Mouse (Mus musculus): ENCODE measurements around the gene Nhej1. TPM values are rescaled to one million over a fixed set of nuclear protein-coding genes. Genes with fewer than 3 reads are reported as not detected.

Nhej1 gene
- total RNA-seq, 2 experiments from 2014 or later = 5.6 to 10.1 TPM

GRCm38 (mm10) chr1:75000496-75000895 lies 124.5 kb downstream of the Nhej1 start:
- peak; percentile 40 for ATAC-seq (replicated peaks; ENCODE audit: poor library complexity, severe bottlenecking)

GRCm38 (mm10) chr1:74999173-74999572 lies 125.8 kb downstream of the Nhej1 start:
- ATAC-seq (replicated peaks; ENCODE audit: poor library complexity, severe bottlenecking) = no peak

- ATAC-seq (replicated peaks; ENCODE audit: poor library complexity, severe bottlenecking) = peak; percentile 87
These were observed 127.8 kb downstream of the Nhej1 start for GRCm38 (mm10) chr1:74997231-74997630.

GRCm38 (mm10) chr1:74977001-74977400 lies 148.0 kb downstream of the Nhej1 start:
- no peak for ATAC-seq (replicated peaks; ENCODE audit: poor library complexity, severe bottlenecking)

- no peak for ATAC-seq (replicated peaks; ENCODE audit: poor library complexity, severe bottlenecking)
These were observed 149.1 kb downstream of the Nhej1 start for GRCm38 (mm10) chr1:74975936-74976335.

- no peak for ATAC-seq (replicated peaks; ENCODE audit: poor library complexity, severe bottlenecking)
These were observed 151.4 kb downstream of the Nhej1 start for GRCm38 (mm10) chr1:74973590-74973989.

- ATAC-seq (replicated peaks; ENCODE audit: poor library complexity, severe bottlenecking) = no peak
These were observed 153.5 kb downstream of the Nhej1 start for GRCm38 (mm10) chr1:74971353-74972050.

GRCm38 (mm10) chr1:74967962-74968580 lies 156.9 kb downstream of the Nhej1 start:
- no peak for ATAC-seq (replicated peaks; ENCODE audit: poor library complexity, severe bottlenecking)

GRCm38 (mm10) chr1:74964494-74965215 lies 160.3 kb downstream of the Nhej1 start:
- ATAC-seq (replicated peaks; ENCODE audit: poor library complexity, severe bottlenecking) = peak; percentile 68

- ATAC-seq (replicated peaks; ENCODE audit: poor library complexity, severe bottlenecking) = no peak
These were observed 162.2 kb downstream of the Nhej1 start for GRCm38 (mm10) chr1:74962853-74963227.

- no peak for ATAC-seq (replicated peaks; ENCODE audit: poor library complexity, severe bottlenecking)
These were observed 162.7 kb downstream of the Nhej1 start for GRCm38 (mm10) chr1:74962126-74962852.

- no peak for ATAC-seq (replicated peaks; ENCODE audit: poor library complexity, severe bottlenecking)
These were observed 163.3 kb downstream of the Nhej1 start for GRCm38 (mm10) chr1:74961722-74962121.

- no peak for ATAC-seq (replicated peaks; ENCODE audit: poor library complexity, severe bottlenecking)
These were observed 164.9 kb downstream of the Nhej1 start for GRCm38 (mm10) chr1:74960059-74960458.

GRCm38 (mm10) chr1:74951556-74952210 lies 173.3 kb downstream of the Nhej1 start, which contains the start of gene Ihh:
Gene Ihh (minus strand): TSS chr1:74951672.
- no peak for ATAC-seq (replicated peaks; ENCODE audit: poor library complexity, severe bottlenecking)

GRCm38 (mm10) chr1:74950576-74951490 lies 174.2 kb downstream of the Nhej1 start:
- no peak for ATAC-seq (replicated peaks; ENCODE audit: poor library complexity, severe bottlenecking)

- ATAC-seq (replicated peaks; ENCODE audit: poor library complexity, severe bottlenecking) = no peak; the same call in 1 of the 2 replicates
These were observed 174.9 kb downstream of the Nhej1 start for GRCm38 (mm10) chr1:74950066-74950465.

GRCm38 (mm10) chr1:74949666-74950050 lies 175.3 kb downstream of the Nhej1 start:
- ATAC-seq (replicated peaks; ENCODE audit: poor library complexity, severe bottlenecking) = no peak

- ATAC-seq (replicated peaks; ENCODE audit: poor library complexity, severe bottlenecking) = peak; percentile 66
These were observed 176.0 kb downstream of the Nhej1 start for GRCm38 (mm10) chr1:74948784-74949665.
